Mouse (Mus musculus) G1E (cell line): Measurements from ENCODE around the gene Olfr1410.

ENCODE experiments used
- CTCF ChIP-seq: IDR thresholded peaks from 2 replicates; pipeline ENCODE4 v1.5.1; 2012; ENCODE audit warnings: low read depth, low read length, inconsistent platforms, mixed read lengths
- POLR2AphosphoS5 ChIP-seq: IDR thresholded peaks from 2 replicates; pipeline ENCODE4 v1.6.1; 2012; ENCODE audit warnings: low read depth, low read length, inconsistent platforms; ENCODE audit not compliant: insufficient replicate concordance
- TAL1 ChIP-seq: conservative IDR thresholded peaks from 2 replicates; pipeline ENCODE4 v1.6.1; 2012; ENCODE audit warnings: low read depth, low read length, inconsistent platforms, mixed read lengths

- TF ChIP-seq CTCF (no peak), POLR2AphosphoS5 (no peak), TAL1 (no peak)
Measured at GRCm38 (mm10) chr1:92616046-92616445, 10.5 kb downstream of the Olfr1410 start.
